In genomic region chr8:120230081-120230480, GRCm38 (mm10) we compare ENCODE assay signal across 8 mouse cellular contexts. TPM values are rescaled to one million over a fixed set of nuclear protein-coding genes. Genes with fewer than 3 reads are reported as not detected.
DNase-seq lines count a peak whose midpoint lies in the region; ATAC-seq and TF ChIP-seq lines count a peak whose summit lies in the region.

No protein-coding gene starts in this region.

- intact Hi-C loops in gastrocnemius, adult 2 months (cut with DNase I) = loop anchor here (2.0 to 5.0 kb wide), 2 partner anchors 21 to 37 kb away; no protein-coding TSS in a partner anchor
- intact Hi-C loops in gastrocnemius, postnatal 14 days (cut with DNase I; ENCODE audit: low total_unique reads) = no loop called here

- H3K9ac ChIP-seq in forebrain, embryonic 16.5 days (replicated peaks; ENCODE audit: low read depth, low read length) = no peak overlapping the region; the same call in 1 of the 2 replicates
- H3K9ac ChIP-seq in liver, embryonic 14.5 days (replicated peaks) = no peak overlapping the region

- H3K4me2 ChIP-seq in forebrain, embryonic 16.5 days (ENCODE audit: low read length) = peak overlapping the region; percentile 72
- H3K4me2 ChIP-seq in liver, embryonic 14.5 days (ENCODE audit: low read depth) = peak overlapping the region; percentile 68

- H3K27me3 ChIP-seq in E14TG2a.4 (ENCODE audit: insufficient read depth, low read length) = peaks cover 66% of the 10 kb centered on the region
- H3K27me3 ChIP-seq in forebrain, embryonic 16.5 days (replicated peaks; ENCODE audit: control insufficient read depth, insufficient read depth, low read length) = no peaks in the 10 kb centered on the region
- peaks cover 44% of the 10 kb centered on the region for H3K27me3 ChIP-seq in liver, embryonic 14.5 days (ENCODE audit: control insufficient read depth, insufficient read depth, low read length)

- TF ChIP-seq CTCF in gastrocnemius, adult 2 months (IDR thresholded peaks at IDR 0.05) = no peak
- no peak for TF ChIP-seq CTCF in E14TG2a.4 (conservative IDR thresholded peaks at IDR 0.05; ENCODE audit: low read length)
- no peak for TF ChIP-seq CTCF in liver, embryonic 14.5 days (IDR thresholded peaks at IDR 0.05; ENCODE audit: low read depth)

- no peak for ATAC-seq in forebrain, embryonic 16.5 days
- ATAC-seq in liver, embryonic 14.5 days (ENCODE audit: insufficient read depth) = no peak

- WGBS in forebrain, embryonic 16.5 days = 11% methylated on average over 22 of the region's 22 CpGs
- WGBS in liver, embryonic 14.5 days (ENCODE audit: insufficient replicate concordance) = 19% methylated on average over 22 of the region's 22 CpGs

- DNase-seq in gastrocnemius, adult 2 months = peak; percentile 50
- no peak for DNase-seq in gastrocnemius, postnatal 14 days
- DNase-seq in liver, embryonic 14.5 days (ENCODE audit: low read depth in 3 of 3, low spot score in 3 of 3) = no peak
- DNase-seq in testis, postnatal 10 days (ENCODE audit: low spot score) = no peak
- no peak for DNase-seq in cerebellum, postnatal 14 days
- no peak for DNase-seq in layer of hippocampus, postnatal 10 days (ENCODE audit: low spot score in 2 of 2)

- no peak for TF ChIP-seq EP300 in liver, embryonic 14.5 days (IDR thresholded peaks at IDR 0.05; ENCODE audit: low read depth)

- H3K27ac ChIP-seq in gastrocnemius, adult 2 months = peak overlapping the region; percentile 84
- no peak overlapping the region for H3K27ac ChIP-seq in forebrain, embryonic 16.5 days (ENCODE audit: low read length)
- no peak overlapping the region for H3K27ac ChIP-seq in liver, embryonic 14.5 days

- H3K36me3 ChIP-seq in E14TG2a.4 (ENCODE audit: insufficient read depth, low read length) = peaks cover 12% of the 10 kb centered on the region; the same call in 1 of the 2 replicates
- no peaks in the 10 kb centered on the region for H3K36me3 ChIP-seq in forebrain, embryonic 16.5 days (ENCODE audit: control insufficient read depth, insufficient read depth)
- no peaks in the 10 kb centered on the region for H3K36me3 ChIP-seq in liver, embryonic 14.5 days (replicated peaks; ENCODE audit: control insufficient read depth, insufficient read depth, low read depth)

- peak overlapping the region; percentile 83 for H3K4me3 ChIP-seq in gastrocnemius, adult 2 months
- H3K4me3 ChIP-seq in E14TG2a.4 (replicated peaks; ENCODE audit: low read length) = peak overlapping the region; percentile 83
- peak overlapping the region; percentile 57 for H3K4me3 ChIP-seq in forebrain, embryonic 16.5 days (replicated peaks; ENCODE audit: low read length)
- H3K4me3 ChIP-seq in liver, embryonic 14.5 days (ENCODE audit: insufficient read depth in 1 of 2, low read depth in 2 of 2, low read length in 2 of 2) = no peak overlapping the region

- peaks cover 55% of the 10 kb centered on the region for H3K4me1 ChIP-seq in E14TG2a.4 (replicated peaks; ENCODE audit: low read depth, low read length)
- H3K4me1 ChIP-seq in forebrain, embryonic 16.5 days (replicated peaks; ENCODE audit: control insufficient read depth, insufficient read depth, low read length) = peaks cover 68% of the 10 kb centered on the region
- no peaks in the 10 kb centered on the region for H3K4me1 ChIP-seq in liver, embryonic 14.5 days (replicated peaks; ENCODE audit: control insufficient read depth in 2 of 2, insufficient read depth in 2 of 2, low read length in 1 of 2)

- no peaks in the 10 kb centered on the region for H3K9me3 ChIP-seq in E14TG2a.4 (ENCODE audit: low read length)
- no peaks in the 10 kb centered on the region for H3K9me3 ChIP-seq in forebrain, embryonic 16.5 days (ENCODE audit: control insufficient read depth, low read length)
- no peaks in the 10 kb centered on the region for H3K9me3 ChIP-seq in liver, embryonic 14.5 days (ENCODE audit: control insufficient read depth, low read length)

RNA-seq across cellular contexts. Expression of gene Gse1, which starts 1.8 kb away (rescaled TPM):
- 10 to 100 TPM; 26.5 to 37.3 TPM for total RNA-seq in gastrocnemius, adult 2 months (2021)
- 10 to 100 TPM; 22.7 to 28.7 TPM for total RNA-seq in gastrocnemius, postnatal 14 days (2021)
- 26.9 and 34.9 TPM in 2 replicates for polyA plus RNA-seq in forebrain, embryonic 16.5 days (2015; fragmentation: Nextera tagmentation; extraction: Ambion mirVana)
- polyA plus RNA-seq in liver, embryonic 14.5 days (2012; rRNA removed) = 14.9 and 16.0 TPM in 2 replicates
- 11.4 and 13.9 TPM in 2 replicates for polyA plus RNA-seq in liver, embryonic 14.5 days (2014; fragmentation: Nextera tagmentation; extraction: Ambion mirVana)
- total RNA-seq in layer of hippocampus, postnatal 10 days (2021) = 10 to 100 TPM; 65.0 to 79.3 TPM

RNA-seq across cellular contexts. Expression of gene Fam92b, which starts 52.8 kb away (rescaled TPM):
- total RNA-seq in gastrocnemius, adult 2 months (2021) = not detected
- not detected for total RNA-seq in gastrocnemius, postnatal 14 days (2021)
- 1.3 and 1.8 TPM in 2 replicates for polyA plus RNA-seq in forebrain, embryonic 16.5 days (2015; fragmentation: Nextera tagmentation; extraction: Ambion mirVana)
- polyA plus RNA-seq in liver, embryonic 14.5 days (2012; rRNA removed) = not detected in 2 replicates
- not detected in 2 replicates for polyA plus RNA-seq in liver, embryonic 14.5 days (2014; fragmentation: Nextera tagmentation; extraction: Ambion mirVana)
- not detected for total RNA-seq in layer of hippocampus, postnatal 10 days (2021)

Comparison
In these comparisons a context has a peak if more than half of its experiments do, and no peak if none do; other contexts are left out.
1. H3K4me3 ChIP-seq: peak in gastrocnemius, adult 2 months (single experiment), E14TG2a.4 (single experiment) and forebrain, embryonic 16.5 days (single experiment); none in liver, embryonic 14.5 days (0 of 2).